Mouse (Mus musculus) cerebellum, adult 2 months (tissue): Measurements from ENCODE around the gene Tmcc2.

Experiments
- CTCF ChIP-seq: fragments of 200-500 bp; IDR thresholded peaks from 2 replicates; pipeline ENCODE4 v1.5.1; 2011; ENCODE audit warnings: low read depth, mild to moderate bottlenecking, control low read depth, low read length, moderate library complexity, borderline replicate concordance; ENCODE audit not compliant: insufficient read depth
- POLR2A ChIP-seq: fragments of 200-500 bp; IDR thresholded peaks from 2 replicates; pipeline ENCODE4 v1.6.1; 2011; ENCODE audit warnings: low read length, control low read depth, borderline replicate concordance; ENCODE audit not compliant: insufficient read depth

DNA sequence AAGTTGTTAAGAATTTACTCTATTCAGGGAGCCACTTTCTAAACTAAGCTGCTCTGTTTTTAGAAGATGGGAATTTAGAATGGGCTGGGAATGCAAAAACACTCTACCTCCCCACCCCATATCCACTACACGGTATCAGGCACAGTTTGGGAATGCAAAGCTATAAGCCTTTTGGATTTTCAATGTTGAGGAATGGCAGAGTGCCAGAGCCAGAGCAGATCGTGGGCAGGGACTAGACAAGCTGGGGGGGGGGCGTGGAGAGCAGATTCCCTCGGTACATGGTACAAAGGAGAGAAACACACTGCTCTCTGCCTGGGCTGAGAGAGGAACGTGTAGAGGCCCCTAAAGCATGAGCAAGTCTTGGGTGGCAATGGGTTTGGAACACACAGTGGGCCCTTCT, 1.8 kb upstream of the Tmcc2 start:
- TF ChIP-seq POLR2A (no peak), CTCF (no peak)
